Mouse (Mus musculus): ENCODE measurements around the gene Fn1.

Gene Fn1

GRCm38 (mm10) chr1:71606600-71607325, 46.2 kb downstream of the Fn1 start:
- no peak for DNase-seq (ENCODE audit: low read depth, low spot score)

- no peak for DNase-seq (ENCODE audit: low read depth, low spot score)
Measured at GRCm38 (mm10) chr1:71605751-71606150, 47.2 kb downstream of the Fn1 start.

- no peak for DNase-seq (ENCODE audit: low read depth, low spot score)
Measured at GRCm38 (mm10) chr1:71595365-71595764, 57.6 kb downstream of the Fn1 start.

GRCm38 (mm10) chr1:71594268-71594667, 58.7 kb downstream of the Fn1 start:
- DNase-seq (ENCODE audit: low read depth, low spot score), result no peak

- no peak for DNase-seq (ENCODE audit: low read depth, low spot score)
Measured at GRCm38 (mm10) chr1:71593184-71593583, 59.8 kb downstream of the Fn1 start.

GRCm38 (mm10) chr1:71590038-71590437, 63.0 kb downstream of the Fn1 start:
- no peak for DNase-seq (ENCODE audit: low read depth, low spot score)

GRCm38 (mm10) chr1:71586658-71587057, 66.3 kb downstream of the Fn1 start:
- DNase-seq (ENCODE audit: low read depth, low spot score), result no peak

- no peak for DNase-seq (ENCODE audit: low read depth, low spot score)
Measured at GRCm38 (mm10) chr1:71583900-71584299, 69.1 kb downstream of the Fn1 start.

GRCm38 (mm10) chr1:71583302-71583701, 69.7 kb downstream of the Fn1 start:
- no peak for DNase-seq (ENCODE audit: low read depth, low spot score)

- DNase-seq (ENCODE audit: low read depth, low spot score), result no peak
Measured at GRCm38 (mm10) chr1:71580408-71580807, 72.6 kb downstream of the Fn1 start.

- DNase-seq (ENCODE audit: low read depth, low spot score), result no peak
Measured at GRCm38 (mm10) chr1:71579526-71579925, 73.5 kb downstream of the Fn1 start.

- DNase-seq (ENCODE audit: low read depth, low spot score), result no peak
Measured at GRCm38 (mm10) chr1:71576837-71577236, 76.2 kb downstream of the Fn1 start.

GRCm38 (mm10) chr1:71575987-71576386, 77.0 kb downstream of the Fn1 start:
- DNase-seq (ENCODE audit: low read depth, low spot score), result no peak

GRCm38 (mm10) chr1:71570116-71570515, 82.9 kb downstream of the Fn1 start:
- DNase-seq (ENCODE audit: low read depth, low spot score), result no peak

GRCm38 (mm10) chr1:71567884-71568605, 85.0 kb downstream of the Fn1 start:
- DNase-seq (ENCODE audit: low read depth, low spot score), result no peak

GRCm38 (mm10) chr1:71564291-71564690, 88.7 kb downstream of the Fn1 start:
- DNase-seq (ENCODE audit: low read depth, low spot score), result no peak

GRCm38 (mm10) chr1:71560626-71561025, 92.4 kb downstream of the Fn1 start:
- no peak for DNase-seq (ENCODE audit: low read depth, low spot score)

GRCm38 (mm10) chr1:71556688-71557612, 96.0 kb downstream of the Fn1 start, which contains the start of gene Atic:
Atic (plus strand) TSS chr1:71557150.
- peak; percentile 95 for DNase-seq (ENCODE audit: low read depth, low spot score)

- no peak for DNase-seq (ENCODE audit: low read depth, low spot score)
Measured at GRCm38 (mm10) chr1:71550626-71551195, 102.3 kb downstream of the Fn1 start.

GRCm38 (mm10) chr1:71540437-71540836, 112.6 kb downstream of the Fn1 start:
- DNase-seq (ENCODE audit: low read depth, low spot score), result no peak

GRCm38 (mm10) chr1:71539641-71540040, 113.4 kb downstream of the Fn1 start:
- DNase-seq (ENCODE audit: low read depth, low spot score), result no peak

Measured in CD4-positive, CD25-positive, alpha-beta regulatory T cell, adult 2 months (primary cell).